Mouse (Mus musculus) CD4-positive helper T cell, adult 2 months (primary cell): ENCODE results near the gene Clca3a2.
"Not testable (repeated sequence)": the region's sequence is repeated elsewhere in the genome, so short reads cannot be mapped to it uniquely, and the experiment has no call there.

Experiments used
- DNase-seq: peaks from one replicate; pipeline ENCODE4 v3.0.0-alpha.2; 2012; ENCODE audit warnings: low read depth, missing footprints, low spot score

The Clca3a2 gene

DNA sequence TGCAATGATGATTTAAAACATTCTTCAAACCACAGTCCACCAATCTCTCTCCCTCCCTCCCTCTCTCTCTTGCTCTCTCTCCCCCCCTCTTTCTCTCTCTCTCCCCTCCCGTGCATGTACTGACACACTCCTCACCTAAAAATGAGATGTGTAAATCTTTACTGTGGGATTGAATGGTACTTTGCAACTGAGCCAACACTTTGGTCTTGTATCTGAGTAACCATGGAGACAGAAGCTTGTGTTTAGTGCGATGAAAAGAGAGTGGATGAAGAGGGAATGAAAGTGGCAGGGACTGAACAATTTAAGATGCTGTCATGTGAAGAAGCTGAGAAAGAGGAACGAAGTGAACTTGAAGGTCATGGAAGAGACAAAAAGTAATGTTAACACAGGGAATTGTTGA, 71.6 kb downstream of the Clca3a2 start:
- DNase-seq = not testable (repeated sequence)
